Mouse (Mus musculus): ENCODE measurements around the gene Glt6d1.

The Glt6d1 gene

DNA sequence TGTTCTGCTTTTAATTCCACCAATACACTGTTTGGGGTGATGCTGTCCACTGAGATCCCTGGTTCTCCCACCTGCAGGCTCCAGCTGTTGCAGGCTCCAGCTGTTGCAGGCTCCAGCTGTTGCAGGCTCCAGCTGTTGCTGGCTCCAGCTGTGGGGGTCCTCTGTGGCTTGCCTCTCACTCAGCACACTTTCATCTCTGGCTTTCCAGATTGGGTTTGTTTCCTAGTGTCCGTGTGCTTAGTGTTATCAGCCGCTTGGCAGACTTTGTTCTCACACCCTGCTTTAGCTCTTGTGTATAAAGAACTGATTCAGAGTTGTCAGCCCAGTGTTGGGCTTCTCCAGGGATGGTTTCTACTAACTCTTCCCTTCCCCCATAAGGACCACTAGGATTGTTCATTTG lies 18.0 kb downstream of the Glt6d1 start:
- DNase-seq (ENCODE audit: low spot score), result no peak

DNA sequence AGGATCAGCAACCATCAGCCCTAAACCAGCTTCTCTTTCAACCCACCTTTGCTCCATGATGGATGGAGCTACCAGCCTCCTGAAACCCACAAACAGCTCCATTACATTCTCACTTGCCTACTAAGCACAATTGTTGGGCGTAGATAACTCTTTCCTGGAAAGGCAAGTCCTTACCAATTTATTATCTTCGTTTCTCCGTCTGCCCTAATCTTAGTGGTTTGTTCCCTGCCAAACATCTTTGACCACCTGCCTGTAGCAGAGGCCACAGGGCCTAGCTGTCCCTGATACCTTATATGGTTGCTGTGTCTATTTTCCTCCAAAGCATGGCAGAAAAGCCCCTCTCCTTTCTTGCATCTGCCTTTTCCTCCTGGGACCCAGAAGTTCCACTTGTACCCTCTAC lies 26.6 kb downstream of the Glt6d1 start:
- DNase-seq (ENCODE audit: low spot score), result no peak

DNA sequence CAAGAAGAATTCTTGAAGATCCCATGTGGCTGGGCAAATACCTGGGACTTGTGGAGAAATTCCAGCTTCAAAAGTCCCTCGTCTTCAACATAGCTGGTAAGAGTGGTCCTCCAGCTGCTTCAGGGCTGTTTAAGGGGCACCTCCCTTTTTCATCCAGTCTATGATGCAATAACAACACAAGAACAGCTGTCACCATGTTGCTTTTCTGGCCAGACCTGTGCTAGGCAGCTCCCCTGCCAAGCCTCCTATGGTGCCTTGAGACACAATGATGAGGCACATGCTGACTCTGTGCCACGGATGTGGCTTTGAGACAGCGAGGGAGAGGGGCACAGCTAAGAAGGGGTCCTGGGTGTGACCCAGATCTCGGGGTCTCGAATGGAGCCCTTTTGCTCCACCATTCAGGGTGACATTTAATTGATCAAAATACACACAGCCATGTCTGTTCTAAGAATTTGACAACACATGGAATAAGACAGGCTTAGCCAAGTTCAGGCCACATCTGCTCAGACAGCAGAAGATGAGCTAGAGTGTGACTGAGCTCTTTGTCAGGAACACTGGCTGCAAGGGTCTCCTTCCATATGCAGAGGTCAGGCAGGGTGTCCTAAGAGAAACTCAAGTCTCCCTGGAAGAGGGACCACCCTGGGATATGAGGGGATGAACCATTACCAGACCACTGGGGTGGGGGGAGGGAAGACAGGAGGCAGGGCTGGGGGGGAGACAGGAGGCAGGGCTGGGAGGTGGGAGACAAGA lies 29.9 kb downstream of the Glt6d1 start:
- DNase-seq (ENCODE audit: low spot score), result peak; percentile 20

DNA sequence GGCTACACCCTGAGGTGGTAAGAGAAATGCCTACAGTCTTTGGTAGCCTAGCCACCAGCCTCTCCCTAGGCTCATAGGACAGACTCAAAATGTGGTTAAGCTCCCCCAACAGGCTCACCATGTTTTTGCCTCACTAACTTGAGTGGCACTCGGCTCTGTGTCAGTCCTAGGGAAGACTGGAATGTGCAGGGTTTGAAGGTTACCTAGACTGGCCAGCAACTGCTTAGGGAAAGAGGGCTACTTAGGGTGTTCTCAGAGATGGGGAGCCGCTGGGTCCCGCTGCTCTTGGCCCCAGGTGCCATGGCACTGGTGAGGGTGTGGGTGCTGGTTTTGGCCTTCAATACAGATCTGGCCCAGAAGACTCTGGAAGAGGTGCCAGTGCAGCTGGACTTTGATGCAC lies 33.7 kb downstream of the Glt6d1 start, which contains the start of gene Gm13539:
Gm13539 (plus strand) TSS at position 301 of the 400 bp plus-strand sequence.
- DNase-seq (ENCODE audit: low spot score), result no peak

DNA sequence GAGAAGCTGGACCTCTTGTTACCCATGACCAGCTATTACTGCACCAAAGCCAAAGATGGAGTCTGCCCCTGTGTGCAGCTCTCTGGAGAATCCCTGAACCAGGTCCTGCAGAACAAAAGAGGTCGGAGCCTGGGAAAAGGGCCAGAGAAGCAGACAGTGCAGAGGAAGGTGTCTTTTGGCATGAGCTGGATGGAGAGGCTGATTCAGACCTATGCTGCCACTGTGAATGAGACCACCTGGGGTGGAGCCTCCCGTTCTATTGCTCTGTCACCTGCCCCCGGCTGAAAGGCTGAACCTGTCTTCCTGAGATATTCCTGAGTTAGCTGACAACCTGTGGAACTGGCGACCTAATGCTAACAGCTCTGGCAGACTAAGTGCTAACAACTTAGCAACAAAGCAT lies 34.7 kb downstream of the Glt6d1 start:
- no peak for DNase-seq (ENCODE audit: low spot score)

DNA sequence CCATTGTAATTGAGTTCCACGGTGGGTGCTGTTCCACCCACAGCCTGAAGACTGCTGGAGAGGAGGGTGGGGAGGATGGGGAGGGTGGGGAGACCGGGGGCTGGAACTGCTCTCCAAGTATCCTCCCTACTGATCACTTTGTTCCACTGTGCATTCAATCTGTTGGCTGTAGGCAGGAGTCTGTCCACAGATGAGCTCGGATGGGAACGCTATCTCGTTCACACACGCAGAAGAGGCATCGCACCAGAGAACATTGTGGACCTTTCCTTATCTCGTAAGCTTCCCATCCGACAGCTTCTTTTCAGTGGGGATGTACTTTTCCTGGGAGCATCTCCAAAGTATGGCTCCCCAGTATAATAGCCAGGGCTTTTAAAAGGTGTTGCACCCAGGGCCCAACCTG lies 36.6 kb downstream of the Glt6d1 start:
- no peak for DNase-seq (ENCODE audit: low spot score)

DNA sequence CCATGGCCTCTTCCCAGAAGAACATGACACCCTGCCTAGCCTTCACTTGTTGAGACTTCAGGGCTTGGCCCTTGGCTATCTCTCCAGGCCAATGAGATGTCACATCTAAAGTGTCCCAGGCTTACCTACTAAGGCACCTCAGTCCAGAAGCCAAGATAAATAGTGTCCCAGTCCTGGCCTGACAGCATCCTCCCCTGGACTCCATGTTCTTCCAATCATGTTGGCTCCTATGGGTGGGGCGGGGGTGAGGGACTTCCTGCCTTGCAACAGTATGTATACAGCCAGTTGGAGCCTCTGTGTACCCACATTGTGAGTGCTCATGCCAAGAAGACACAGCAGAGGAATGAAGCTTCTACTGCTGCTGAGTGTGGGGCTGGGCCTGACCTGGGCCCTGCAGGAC lies 38.9 kb downstream of the Glt6d1 start, which contains the start of gene Lcn11:
Lcn11 (plus strand) TSS at position 301 of the 400 bp plus-strand sequence.
- no peak for DNase-seq (ENCODE audit: low spot score)

DNA sequence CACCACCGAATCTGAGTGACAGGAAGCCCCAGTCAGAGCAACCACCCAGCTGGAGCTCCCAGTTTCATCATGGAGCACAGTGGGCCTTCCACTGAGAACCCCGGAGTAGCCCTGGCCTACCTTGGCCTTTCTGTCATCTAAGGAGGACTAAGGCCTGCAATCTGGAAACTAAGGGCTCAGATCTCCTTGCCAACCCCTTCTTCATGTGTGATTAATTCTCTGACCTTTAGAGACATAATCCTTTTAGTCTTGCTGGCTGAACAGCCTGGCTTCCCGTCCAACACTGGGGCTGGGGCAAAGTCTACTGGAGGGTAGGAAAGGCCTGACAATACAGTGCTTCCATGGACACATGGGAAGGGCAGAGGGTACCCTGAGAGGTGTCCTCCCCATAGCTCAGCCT lies 39.7 kb downstream of the Glt6d1 start:
- no peak for DNase-seq (ENCODE audit: low spot score)

DNA sequence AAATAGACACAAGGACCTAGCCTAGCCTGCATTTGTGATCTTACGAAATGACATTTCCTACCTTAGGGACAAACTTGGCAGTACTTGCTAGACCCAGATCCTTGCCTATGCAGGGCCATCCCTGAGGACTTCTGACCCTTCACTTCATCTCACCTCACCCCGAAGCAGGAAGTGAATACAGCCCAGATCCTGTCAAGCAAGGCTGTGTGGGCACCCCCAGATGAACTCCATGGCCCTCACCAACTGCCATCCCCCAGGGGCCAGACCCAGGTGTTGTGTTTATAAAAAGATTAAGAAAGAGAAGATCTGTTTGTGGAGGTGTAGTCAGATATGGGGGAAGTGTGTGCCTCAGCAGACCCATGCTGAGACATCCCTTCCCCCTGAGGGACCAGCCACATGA lies 41.0 kb downstream of the Glt6d1 start:
- DNase-seq (ENCODE audit: low spot score), result no peak

DNA sequence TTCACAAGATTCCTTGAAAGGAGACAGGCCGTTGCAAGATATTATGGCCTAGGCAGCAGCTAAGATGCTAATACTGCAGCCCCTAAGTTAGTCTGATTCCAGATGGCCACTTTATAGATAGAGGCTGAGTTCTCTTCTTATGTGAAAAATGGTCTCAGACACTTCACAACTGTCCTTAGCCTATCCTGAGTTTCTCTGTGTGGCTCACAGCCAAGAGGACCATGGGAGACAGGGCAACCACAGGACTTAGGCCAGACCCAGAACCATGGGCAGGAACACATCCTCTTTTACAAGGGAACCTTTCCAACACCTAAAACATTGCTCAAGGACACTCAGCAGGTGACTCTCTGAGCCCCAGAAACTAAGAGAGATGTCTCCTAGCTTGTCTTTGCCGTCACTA lies 42.1 kb downstream of the Glt6d1 start:
- DNase-seq (ENCODE audit: low spot score), result no peak

DNA sequence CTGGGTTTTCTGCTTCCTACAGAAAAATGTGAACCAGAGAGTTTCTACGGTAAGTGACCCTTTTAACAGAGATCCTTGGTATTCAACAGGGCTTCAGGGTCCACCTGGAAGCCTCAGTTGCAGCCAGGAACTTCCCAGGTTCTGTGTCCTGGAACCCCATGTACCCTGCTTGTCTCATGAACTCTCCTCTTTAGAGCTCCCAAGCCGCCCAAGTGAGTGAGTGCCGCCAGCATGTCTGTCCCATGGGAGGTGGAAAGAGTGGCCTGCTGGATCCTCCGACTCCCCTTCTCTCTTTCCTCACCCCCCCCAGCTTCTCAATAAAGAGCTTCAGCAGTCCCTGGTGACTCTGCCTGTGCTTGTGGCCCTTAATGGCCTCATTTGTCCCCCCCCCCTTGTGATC lies 47.9 kb downstream of the Glt6d1 start:
- no peak for DNase-seq (ENCODE audit: low spot score)

DNA sequence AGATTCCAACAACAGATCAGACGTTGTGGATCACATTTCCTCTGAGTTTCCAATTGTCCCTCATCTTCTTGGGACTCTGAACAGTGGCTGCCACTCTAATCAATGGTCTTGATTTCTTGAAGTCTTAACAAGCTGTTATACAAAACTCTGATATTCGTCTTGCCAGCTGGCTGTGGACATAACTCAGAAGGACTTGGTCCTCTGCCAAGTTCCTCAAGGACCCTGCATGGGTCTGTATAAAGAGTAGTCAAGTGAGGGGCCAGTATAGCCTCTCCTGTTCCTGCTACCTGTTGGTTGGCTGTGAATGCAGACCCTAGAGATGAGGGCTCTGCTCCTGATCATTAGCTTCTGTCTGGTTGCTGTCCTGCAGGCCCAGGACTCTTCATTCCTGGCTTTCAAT lies 50.4 kb downstream of the Glt6d1 start, which contains the start of gene Lcn3:
Lcn3 (plus strand) TSS at position 301 of the 400 bp plus-strand sequence.
- DNase-seq (ENCODE audit: low spot score), result no peak

DNA sequence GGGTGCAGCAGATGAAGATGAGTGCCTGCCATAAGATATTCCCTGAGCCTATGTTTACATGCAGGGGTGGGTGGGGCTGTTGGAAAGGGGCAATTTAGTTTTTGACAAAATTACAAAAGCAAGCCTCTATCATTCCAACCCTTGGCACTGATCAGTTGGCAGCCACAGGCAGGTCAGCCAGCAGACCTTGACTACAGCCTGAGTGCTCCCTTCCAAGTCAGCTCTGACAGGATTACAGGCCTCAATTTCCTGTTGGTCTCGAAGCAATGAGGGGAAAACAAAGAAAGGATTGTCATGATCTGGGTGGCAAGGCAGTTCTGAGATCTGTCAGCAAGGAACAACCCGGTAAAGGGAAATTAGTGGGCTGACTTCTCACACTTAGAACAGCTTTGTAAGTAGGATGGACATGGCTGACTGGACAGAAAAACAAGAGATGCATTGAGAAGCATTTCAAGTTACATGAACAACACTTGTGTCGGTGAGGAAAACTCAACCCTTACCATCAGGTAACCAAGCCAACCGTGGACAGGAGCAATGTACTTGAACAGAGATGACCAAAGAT lies 57.5 kb downstream of the Glt6d1 start:
- DNase-seq (ENCODE audit: low spot score), result no peak

DNA sequence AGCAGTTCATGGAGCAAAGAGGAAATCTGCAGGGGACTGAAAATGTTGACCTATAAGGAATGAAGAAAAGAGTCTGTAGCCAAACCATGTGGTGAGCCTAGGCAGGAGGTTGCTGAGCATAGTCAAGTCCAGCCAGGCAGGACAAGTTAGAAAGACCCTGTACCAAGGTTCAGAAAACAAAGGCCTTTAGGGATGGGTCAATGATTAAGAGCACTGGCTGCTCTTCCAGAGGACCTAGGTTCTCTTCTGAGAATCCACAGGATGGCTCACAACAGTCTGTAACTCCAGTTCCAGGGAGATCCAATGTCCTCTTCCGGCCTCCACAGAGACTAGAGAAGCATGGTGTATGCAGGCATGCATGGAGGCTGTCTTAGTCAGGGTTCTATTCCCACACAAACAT lies 61.4 kb downstream of the Glt6d1 start:
- no peak for DNase-seq (ENCODE audit: low spot score)

Data from embryo, embryonic 10 days (tissue).